Mouse (Mus musculus) spleen, adult 12 weeks (tissue): Measurements from ENCODE around the gene Elmo1.

Experiments used
- DNase-seq: peaks from one replicate; pipeline ENCODE4 v3.0.0; 2022; ENCODE audit warnings: low spot score

Elmo1 gene

DNA sequence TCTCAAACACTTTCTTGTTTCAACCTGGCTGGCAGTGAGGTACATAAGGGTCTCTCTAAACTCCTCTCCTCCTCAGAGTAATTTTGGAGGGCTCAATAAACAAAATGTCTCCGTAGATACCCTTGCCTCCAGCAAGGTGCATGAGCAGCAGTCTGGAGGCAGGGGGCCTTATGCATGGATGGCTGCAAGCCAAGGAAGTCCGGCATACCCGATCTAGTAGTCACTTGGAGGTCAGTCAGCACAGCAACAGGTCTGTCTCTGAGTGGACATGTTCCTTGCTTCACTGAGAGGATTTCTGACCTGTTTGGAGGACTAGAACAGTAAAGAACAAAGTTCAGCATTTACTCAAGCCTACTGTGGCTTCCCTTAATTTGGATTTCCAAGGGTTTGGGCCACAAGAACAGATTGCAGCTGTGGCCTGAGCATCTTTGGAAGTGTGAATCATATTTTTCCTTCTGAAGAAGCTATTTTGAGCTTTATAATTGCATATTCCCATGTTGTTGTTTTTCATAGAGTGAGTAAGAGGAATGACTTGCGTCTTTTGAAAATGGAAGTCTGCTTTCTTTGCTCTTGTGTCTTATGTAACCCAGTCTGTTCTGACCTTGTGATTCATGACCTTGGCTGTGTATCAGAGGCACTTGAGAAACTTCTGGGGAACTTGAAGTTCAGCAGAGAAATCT, 296.2 kb downstream of the Elmo1 start:
- DNase-seq: no peak

DNA sequence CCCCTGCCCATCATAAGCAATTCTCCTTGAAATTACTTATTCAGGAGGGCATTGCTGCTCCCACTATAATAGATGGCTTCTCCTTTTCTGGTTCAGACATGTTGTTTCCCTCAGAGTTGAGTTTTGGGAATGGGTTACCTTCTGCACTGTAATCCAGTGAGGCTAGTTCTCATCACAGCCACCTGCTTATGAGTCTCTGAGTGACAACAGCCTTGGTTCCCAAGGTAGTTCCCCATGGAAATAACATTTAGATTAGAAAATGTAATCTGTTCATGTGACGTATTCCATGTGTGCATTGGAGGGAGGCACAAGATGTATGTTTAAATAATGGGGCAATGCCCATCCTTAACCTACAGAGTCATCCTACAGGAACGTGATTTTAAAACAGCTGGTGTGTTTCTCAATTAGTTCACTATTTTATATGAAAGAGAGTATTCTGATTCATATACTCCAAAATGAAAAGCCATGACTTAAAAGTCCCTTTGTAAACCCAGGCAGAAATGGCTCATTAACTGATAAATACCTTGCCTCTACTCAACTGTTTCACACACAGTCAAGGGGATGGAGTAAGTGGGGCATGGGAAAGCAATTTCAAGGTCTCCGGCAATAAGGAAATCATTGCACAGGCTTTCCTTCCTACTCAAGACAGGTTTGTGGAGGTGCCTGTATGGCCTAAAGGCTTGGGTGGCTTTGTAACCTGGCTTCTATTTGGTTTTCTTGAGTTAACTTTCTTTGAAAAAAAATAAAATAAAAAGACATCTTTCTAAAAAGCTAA, 302.6 kb downstream of the Elmo1 start:
- no peak for DNase-seq

DNA sequence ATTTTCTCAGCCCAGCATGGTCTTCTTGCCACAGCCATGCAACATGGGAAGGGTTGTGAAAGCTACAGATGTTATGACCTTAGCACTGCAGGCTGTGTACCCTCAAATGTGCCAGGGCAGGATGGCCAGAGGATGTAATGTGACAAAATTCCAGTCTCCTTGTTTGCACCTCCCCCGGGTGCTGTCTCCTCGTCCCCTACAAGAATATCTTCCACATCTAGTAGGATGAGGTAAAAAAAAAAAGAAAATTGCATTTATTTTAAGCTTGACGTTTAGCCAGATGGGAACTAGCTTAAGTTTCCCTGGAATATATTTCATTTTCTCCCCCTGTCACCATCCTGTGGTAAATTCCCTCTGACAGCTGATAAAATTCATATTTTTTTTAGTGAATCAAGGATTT, 307.3 kb downstream of the Elmo1 start:
- DNase-seq: no peak

DNA sequence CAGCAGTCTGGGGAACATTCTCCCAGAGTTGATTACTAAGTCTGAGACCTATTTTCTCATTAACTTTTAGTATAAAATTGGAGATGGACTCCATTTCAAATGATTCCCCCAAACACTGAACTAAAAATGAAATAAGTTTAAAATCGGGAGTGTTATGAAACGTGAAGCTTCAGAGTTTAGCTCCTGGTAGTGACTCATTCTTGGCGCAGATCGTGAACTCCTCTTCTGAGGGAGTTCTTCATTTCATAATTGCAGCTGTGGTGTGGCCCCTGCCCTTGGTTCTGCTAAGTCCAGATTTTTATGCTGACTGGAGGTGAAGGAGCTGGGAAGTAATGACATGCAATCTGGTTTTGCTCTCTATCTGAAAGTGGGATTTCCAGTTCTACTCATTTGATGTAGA, 307.9 kb downstream of the Elmo1 start:
- no peak for DNase-seq

DNA sequence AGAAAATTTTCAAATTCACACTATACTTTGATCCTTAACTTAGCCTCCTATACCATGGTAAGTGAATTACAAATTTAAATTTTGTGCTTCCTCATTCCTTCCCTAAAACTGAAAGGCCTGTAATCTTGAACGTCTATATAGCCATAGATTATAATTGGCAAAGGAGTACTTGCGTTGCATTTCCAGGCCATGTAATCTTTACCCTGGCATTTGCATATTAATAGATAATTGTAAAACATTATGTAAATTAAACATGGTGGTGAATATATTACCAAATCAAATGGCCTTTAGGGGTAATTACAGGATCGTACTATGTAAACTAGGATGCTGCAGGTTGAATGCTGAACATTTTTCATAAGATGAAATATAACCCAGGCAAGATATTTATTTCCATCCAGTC, 314.1 kb downstream of the Elmo1 start:
- DNase-seq: no peak

DNA sequence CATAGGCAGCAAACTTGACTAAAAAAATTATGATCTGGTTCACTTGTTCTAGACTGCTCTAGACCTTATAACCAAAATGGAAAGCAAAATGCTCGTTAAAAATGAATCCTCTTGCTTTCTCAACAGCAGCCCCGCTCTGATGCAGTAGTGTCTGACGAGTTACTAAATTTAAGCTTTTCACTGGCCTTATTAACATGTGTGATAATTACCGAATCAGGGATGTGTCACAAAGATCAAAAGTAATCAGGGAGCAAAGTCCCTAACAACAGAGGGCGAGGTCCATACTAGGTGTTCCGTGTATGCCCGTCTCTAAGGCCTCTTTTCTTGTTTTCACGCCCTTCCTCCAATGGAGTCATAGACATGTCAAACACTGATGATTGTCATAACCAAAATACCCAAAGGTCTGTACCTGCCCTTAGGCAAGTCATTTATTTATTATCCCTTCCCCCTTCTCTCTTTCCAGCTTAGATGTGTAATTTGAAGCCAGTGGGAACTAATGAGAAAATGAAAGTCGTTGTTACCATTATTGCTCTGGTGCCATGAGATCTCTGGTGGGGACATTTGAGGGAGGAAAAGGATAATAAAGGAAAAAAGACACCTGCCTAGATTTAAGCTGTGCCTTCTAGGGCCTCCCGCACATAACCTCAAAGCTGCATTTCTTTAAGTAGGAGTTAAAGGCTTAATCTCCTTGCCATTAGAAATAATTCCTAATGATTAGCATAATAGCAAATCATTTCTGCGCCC, 316.2 kb downstream of the Elmo1 start:
- no peak for DNase-seq

DNA sequence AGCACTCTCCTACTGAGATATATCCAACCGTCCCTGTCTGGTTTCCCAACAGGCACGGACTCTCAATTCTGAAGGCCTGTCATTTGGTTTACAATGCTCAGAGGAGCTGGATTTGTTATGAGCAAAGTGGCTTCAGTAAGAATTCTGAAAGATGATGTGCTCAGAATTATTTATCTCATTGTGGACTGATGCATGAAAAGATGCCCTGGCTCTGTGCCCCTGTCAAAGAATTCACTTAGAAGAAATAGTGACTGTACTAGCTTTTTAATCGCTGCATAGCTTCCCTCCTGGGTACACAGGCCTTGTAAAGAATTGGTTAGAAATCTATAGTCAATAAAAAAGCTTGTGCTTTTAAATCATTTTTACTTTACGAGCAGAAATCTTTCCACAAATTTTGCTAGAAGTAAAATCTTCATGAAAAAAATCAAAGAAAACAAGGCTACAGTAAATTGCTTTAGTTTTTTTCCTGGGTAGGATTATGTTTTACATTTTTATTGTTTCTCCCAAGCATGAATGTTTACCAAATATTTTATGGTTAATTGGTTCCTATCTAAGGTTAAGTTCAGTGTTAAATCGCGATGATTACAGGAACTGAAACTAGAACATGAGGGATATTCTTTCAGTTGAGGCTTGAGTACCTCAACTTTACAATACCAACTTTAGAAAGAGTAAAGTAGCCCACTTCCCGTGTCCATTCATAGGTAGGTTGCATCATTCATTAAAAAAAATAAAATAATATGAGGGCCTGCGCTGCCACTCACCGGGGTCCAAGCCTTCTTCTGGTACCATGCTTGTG, 320.1 kb downstream of the Elmo1 start:
- DNase-seq: no peak

DNA sequence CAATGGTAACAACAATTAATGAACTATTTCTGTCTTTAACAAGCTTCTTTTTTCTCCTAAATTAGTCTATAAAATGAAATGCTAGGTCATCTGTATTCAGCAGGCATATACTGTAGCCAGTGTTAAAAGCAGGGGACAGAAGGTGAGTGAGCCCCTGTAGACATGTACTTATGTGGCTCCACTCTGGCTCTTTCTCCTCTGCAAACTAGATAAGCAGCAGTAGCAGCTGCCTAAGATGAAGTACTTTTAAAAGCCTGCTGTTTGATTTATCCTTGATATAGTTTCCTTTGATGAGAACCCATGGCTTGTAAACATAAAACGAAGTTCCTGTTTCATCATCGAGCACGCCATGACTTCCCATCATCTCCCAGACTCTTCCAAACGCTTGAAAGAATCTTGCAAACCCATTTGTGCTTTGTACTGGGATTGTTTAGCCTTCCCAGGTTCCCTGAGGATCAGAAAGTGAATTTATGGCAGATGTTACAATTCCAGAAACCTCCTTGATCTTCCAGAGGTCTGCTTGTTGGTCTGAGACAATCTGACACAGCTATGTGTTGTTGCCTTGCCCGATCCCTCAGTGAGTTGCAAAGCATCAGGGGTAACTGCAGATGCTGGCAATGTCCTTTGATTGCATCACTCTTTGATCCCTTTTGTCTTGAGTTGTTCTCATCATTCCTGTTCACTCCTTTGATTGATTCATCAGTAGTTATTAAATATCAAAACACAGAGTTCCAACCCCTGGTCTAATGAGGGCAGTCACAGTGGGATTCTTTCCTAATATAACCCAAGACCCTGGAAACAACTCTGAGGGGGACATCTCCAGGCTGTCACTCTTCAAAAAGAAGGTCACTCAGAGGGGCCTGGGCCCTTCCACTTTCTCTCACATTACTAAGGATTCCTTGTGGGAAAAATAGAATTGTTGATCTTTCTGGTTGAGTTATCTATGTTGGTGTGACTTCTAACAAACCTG, 326.6 kb downstream of the Elmo1 start:
- no peak for DNase-seq

DNA sequence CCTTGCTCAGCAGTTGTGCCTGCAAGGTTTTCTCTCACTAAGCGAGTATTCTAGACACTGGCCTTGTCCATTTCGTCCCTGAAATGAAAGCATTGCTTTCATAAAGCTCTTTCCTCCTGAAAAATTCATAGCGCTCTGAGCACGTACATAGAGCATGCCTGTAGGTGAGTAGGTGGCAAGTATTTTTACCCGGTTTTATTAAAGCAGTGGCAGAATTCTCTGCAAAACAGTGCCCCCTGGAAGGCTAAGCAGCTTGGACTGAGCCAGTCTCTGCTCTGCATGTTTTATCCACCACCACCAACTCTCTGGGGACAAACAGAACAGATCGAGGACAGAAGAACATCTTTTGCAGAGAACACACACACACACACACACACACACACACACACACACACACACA, 340.6 kb downstream of the Elmo1 start:
- DNase-seq: no peak

DNA sequence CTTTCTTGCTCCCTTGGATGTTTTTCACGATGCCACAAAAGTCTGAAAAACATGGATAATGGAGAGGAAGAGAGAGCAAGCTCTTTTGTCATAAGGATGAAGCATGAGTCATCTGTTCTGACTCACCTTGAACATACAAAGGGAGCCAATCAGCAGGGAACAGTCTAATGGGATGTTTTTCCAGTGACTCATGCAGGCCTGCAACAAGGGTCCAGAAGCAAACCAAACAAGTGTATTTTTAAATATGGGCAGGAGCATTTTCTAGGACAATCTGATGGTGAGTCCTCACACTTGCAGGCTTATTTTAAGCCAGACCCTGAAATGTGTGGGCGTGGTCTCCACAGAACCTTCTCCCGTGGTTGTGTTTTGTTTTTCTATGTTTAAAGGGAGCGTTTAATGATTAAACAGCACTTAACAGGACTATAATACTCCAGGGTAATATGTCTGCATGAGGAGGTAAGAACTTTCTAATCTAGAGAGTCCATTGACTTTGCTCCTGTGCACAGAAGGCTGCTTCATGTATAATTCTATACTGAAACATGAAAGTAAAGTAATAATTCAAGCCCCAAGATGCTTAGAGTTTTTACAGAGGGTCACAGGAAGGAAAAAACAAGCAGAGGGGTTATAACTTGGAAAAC, 342.9 kb downstream of the Elmo1 start:
- no peak for DNase-seq

DNA sequence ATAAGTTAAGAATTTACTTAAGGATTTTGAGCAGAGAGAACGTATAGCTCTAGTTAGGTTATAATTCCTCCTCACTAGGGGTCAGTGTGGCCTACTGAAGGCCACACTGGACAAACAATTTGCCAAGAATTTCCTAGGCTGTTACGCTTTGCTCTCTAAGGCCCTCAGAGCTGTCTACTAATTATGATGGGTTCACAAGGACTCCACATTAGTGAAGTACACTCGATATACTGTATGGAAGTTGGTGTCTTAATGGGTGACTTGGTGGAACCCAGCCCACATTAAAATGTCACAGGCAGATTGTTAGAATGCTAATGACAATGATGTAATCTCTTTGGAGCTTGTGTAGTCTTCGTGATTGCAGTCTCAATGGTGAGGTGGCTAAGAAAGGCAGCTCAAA, 343.7 kb downstream of the Elmo1 start:
- DNase-seq: no peak

DNA sequence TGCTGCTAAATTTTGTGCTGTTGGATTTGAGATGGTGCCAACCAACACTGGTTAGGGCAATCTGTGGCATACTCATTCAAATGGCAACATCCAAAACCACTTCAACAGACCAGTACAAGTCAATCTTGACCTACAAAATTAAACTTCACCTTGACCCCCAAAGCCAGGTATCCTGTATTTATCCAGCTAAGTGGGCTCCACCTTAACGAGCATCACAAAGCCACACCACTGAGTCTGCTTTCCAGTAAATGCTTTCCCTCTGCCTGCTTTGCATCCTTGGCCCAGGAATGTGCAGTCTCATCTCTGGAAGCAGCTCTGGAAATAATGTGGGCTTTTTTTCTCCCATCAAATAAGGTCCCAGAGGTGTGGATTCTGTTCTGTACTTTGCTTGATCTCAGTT, 349.1 kb downstream of the Elmo1 start:
- DNase-seq: no peak

DNA sequence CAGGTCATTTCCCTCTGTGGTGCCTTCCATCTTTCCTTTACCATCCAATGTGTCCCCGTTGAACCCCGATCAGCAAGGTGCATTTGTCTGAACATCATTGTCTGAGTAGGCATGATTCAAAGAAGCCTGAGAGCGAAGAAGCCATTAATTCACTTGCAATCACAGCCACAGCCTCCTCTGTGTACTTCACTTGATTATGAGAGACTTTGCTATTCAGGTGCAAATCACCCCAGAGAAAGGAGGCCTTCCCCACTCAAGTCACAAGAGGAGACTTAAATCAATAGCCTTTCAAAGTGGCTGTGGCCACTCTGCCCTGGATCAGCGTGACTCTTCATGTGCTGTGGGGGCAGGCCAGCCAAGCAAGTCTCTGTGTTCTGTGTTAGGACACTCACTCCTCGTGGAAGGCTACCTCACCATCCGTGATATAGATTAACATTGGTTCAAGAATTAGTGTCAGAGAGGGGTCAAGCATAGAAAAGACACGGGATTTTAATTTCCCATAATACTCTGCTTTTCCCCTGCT, 360.5 kb downstream of the Elmo1 start:
- no peak for DNase-seq

DNA sequence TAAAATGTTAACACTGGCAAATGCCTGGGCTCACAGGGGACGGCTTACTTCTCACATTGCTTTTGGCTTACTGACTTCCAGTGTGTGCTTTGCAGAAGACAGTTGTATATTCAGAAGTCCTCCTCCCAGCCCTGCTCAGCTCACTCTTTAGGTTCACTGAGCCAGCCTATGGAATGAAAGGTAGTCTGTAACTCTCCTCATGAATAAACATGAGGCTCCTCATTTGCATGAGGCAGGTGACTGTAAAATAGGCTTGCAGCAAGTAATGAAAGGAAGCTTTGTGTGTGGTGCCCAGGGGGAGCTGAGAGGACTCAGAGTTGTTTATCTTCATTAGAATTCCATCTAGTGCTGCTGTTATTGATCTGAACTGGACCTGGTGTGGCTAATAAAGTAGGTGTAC, 364.0 kb downstream of the Elmo1 start:
- no peak for DNase-seq

DNA sequence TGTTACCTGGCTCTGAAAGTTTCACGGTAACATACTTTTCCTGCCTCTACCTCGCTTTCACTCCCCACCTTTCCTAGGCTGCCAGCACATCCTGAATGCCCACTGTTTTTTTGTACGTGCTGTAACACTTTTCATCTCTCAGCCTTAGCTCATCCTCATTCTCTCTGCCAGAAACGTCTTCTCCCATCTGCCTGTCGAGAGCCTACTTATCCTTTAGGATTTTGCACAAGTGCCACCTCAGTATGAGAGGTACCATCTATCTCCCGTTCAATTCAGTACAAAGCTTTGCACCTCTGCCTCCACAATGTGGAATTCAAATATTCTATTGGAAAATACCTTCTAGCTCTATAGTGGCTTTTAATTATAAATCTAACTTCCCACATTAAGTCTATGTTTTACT, 369.7 kb downstream of the Elmo1 start:
- no peak for DNase-seq

DNA sequence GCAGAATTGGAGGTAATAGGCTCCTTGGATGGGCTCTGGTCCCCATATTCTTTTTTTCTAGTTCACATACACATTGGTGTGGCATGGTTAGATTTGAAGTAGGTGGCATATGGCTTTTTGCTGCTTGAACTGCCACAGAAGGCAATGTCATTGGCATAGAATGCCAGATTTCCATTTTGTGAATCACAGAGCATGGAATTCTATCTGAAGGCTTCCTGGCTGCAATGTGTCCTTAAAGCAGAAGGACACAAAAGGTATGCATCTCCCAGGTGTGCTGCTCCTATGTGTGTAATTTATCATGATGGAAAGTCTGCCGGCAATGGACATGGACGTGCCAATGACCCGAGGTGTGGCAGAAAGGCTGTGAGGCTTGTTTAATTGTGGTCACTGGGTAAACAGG, 371.2 kb downstream of the Elmo1 start:
- no peak for DNase-seq

DNA sequence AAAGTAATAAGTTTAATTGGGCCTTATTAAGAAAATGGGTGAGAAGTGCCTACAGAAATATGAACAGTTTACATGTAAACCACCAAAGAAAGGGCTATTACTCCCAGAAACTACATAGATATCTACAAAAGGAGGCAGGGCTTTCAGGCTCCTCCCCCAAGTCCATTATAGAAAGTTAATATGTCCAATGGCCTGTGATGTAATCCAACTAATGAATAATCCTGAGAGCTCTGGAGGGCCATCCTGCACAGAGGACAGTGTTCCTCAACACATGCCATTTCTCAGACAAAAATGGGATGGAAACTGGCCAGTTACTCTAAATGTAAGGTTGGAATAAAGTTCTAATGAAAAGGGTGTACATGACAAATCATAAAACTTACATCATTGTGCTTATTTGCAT, 373.8 kb downstream of the Elmo1 start:
- no peak for DNase-seq

DNA sequence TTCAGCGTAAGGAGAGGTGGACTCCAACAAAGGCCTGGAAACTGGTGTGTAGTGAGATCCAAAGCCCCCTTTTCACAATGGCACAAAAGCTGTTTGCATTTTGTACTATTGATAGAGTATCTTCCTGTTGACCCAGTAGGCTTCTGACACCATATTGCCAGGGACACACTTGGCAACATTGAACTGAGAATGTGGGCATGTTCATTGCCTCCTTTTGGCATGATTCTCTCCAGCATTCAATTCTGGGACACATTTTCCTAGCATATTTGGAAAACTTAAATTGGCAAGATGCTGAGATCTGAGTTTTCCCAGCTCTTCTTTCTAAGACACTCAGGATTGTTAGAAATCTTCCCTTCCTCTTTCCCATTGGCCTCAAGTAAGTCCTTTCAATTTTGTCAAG, 377.0 kb downstream of the Elmo1 start:
- no peak for DNase-seq

DNA sequence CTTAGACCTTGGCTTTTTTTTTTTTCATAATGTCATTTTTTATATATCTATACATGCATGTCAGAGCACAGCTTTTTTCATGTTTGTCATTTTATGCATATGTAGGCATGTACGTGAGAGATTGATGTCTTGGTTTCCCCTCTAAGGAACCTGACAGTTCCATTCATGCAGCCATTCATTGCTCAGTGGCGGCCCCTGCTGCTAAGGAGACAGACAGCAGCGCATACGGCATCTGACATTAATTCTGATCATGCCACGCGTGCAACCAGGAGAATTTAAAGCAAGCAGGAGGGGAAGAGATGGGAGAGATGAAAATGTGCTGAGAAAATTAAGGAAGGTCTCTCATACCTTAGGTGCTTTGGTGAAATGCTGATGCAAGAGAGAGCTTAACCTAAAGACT, 381.3 kb downstream of the Elmo1 start:
- no peak for DNase-seq

DNA sequence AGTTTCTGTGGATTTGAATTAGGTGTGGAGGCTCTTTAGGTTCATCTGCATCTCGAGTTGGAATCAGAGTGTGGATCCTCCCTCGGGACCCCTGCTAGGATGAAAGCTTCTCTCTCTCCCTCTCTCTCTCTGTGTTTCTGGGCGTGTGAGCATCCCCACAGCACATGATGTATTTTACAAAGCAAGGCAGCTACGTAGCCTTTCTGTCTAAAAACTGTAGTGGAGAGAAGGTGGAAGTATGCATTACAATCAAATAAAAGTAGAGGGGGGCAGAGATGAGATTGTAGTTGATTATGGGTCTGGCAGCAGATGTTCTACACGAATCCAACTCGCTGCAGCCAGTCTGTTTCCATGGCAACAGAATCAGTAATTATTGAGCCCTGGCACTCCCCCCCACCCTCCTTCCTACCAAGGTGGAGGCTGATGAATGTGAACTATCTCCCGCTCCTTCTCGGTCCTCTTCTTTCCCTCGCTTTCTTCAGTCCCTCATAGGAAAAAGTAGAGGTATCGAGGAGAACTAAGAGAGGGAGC, 382.0 kb downstream of the Elmo1 start:
- no peak for DNase-seq
